8 mouse cellular contexts compared by ENCODE assay signal in the genomic region with DNA sequence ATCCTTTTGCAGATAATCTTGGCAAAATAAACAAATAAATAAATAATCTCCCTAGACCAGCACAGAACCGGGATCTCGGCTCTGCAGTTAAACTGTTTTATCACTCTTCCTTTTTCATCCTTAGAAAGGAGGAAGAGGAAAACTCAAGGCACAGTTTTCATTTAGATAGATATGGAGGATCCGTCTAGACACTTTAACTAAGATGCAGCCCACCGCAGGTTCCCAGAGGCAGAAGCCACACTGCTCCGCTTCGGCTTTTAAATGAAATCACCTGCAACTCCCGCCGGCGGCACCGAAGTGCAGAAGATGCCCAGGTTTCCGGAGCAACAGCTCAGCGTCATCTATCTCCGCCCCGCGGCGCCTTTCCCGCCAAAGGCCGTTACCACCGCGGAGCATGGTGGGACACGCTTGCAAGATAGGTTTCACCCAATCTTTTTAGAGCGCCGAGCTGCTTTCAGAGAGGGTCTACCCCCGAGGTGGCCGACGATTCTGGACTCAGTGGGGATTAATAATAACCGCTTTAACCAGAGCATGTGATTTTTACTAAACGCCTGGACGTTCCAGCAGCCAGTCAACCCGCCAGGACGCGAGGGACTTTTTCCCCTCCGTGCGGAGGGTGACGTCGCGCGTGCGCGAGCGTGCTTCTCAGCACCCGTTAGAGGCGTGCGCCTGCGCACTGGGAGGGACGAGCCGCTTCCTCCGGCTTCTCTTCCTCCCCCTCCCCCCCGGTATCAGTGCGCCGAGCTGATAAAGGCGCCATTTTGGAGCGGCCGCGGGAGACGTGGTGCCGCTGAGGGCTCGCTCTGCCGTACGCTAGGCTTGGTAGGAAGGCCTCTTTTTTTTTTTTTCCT. TPM values are rescaled to one million over a fixed set of nuclear protein-coding genes. Genes with fewer than 3 reads are reported as not detected.
DNase-seq lines count a peak whose midpoint lies in the region; ATAC-seq lines count a peak whose summit lies in the region.

Srsf1 (plus strand) TSS at position 430 of the 851 bp plus-strand sequence.

- peaks cover 37% of the 10 kb centered on the region for H3K36me3 ChIP-seq in heart, embryonic 13.5 days
- peaks cover 35% of the 10 kb centered on the region for H3K36me3 ChIP-seq in liver, embryonic 12.5 days
- H3K36me3 ChIP-seq in stomach, embryonic 15.5 days, result 0 out of 2 replicates have a peak, but pooled peaks cover 6% of the 10 kb centered on the region

- peak; percentile 87 for ATAC-seq in heart, embryonic 13.5 days (ENCODE audit: extremely low read depth, insufficient number of reproducible peaks, low FRiP score, low TSS enrichment)
- peak; percentile 87 for ATAC-seq in liver, embryonic 12.5 days
- ATAC-seq in stomach, embryonic 15.5 days (ENCODE audit: insufficient read depth, low FRiP score, low read depth), result peak; percentile 91

- H3K4me3 ChIP-seq in brown adipose tissue, adult 24 weeks (ENCODE audit: insufficient read depth, low read depth, low read length), result peak within 1 kb of the TSS; percentile 95
- H3K4me3 ChIP-seq in heart, embryonic 13.5 days, result peak within 1 kb of the TSS; percentile 99
- H3K4me3 ChIP-seq in liver, embryonic 12.5 days, result peak within 1 kb of the TSS; percentile 100
- peak within 1 kb of the TSS; percentile 97 for H3K4me3 ChIP-seq in stomach, embryonic 15.5 days (replicated peaks)

- no peaks in the 10 kb centered on the region for H3K27me3 ChIP-seq in heart, embryonic 13.5 days (replicated peaks)
- H3K27me3 ChIP-seq in liver, embryonic 12.5 days (replicated peaks), result no peaks in the 10 kb centered on the region
- H3K27me3 ChIP-seq in stomach, embryonic 15.5 days (replicated peaks), result no peaks in the 10 kb centered on the region

- H3K27ac ChIP-seq in brown adipose tissue, adult 24 weeks (replicated peaks; ENCODE audit: low read depth, low read length), result peak within 1 kb of the TSS; percentile 98
- H3K27ac ChIP-seq in heart, embryonic 13.5 days (replicated peaks), result peak within 1 kb of the TSS; percentile 100
- peak within 1 kb of the TSS; percentile 99 for H3K27ac ChIP-seq in liver, embryonic 12.5 days
- H3K27ac ChIP-seq in stomach, embryonic 15.5 days, result peak within 1 kb of the TSS; percentile 99

- H3K9ac ChIP-seq in heart, embryonic 13.5 days, result peak within 1 kb of the TSS; percentile 99
- peak within 1 kb of the TSS; percentile 100 for H3K9ac ChIP-seq in liver, embryonic 12.5 days
- peak within 1 kb of the TSS; percentile 99 for H3K9ac ChIP-seq in stomach, embryonic 15.5 days

- WGBS in heart, embryonic 13.5 days, result under 1% methylated on average over 60 of the region's 60 CpGs
- WGBS in liver, embryonic 12.5 days (ENCODE audit: insufficient replicate concordance), result under 1% methylated on average over 60 of the region's 60 CpGs
- WGBS in stomach, embryonic 15.5 days, result under 1% methylated on average over 60 of the region's 60 CpGs

- peak; percentile 100 for DNase-seq in CD4-positive, CD25-positive, alpha-beta regulatory T cell, adult 2 months (ENCODE audit: low read depth, low spot score)
- peak; percentile 57 for DNase-seq in fat pad, adult 2 months (ENCODE audit: extremely low read depth, low read depth, low spot score)
- DNase-seq in kidney, postnatal 10 days, result peak; percentile 100
- peak; percentile 97 to 98 for DNase-seq in natural killer cell, adult 2 months (ENCODE audit: low spot score in 2 of 2)

- H3K4me1 ChIP-seq in brown adipose tissue, adult 24 weeks (ENCODE audit: control insufficient read depth, insufficient read depth, insufficient read length, low read length), result 0 out of 2 replicates have a peak, but pooled peaks cover 2% of the 10 kb centered on the region
- H3K4me1 ChIP-seq in heart, embryonic 13.5 days, result peaks cover 36% of the 10 kb centered on the region
- H3K4me1 ChIP-seq in liver, embryonic 12.5 days, result peaks cover 44% of the 10 kb centered on the region
- H3K4me1 ChIP-seq in stomach, embryonic 15.5 days, result peaks cover 24% of the 10 kb centered on the region

- peak within 1 kb of the TSS; percentile 89 for H3K4me2 ChIP-seq in heart, embryonic 13.5 days
- peak within 1 kb of the TSS; percentile 83 for H3K4me2 ChIP-seq in liver, embryonic 12.5 days
- peak within 1 kb of the TSS; percentile 68 for H3K4me2 ChIP-seq in stomach, embryonic 15.5 days

- no peaks in the 10 kb centered on the region for H3K9me3 ChIP-seq in heart, embryonic 13.5 days
- H3K9me3 ChIP-seq in liver, embryonic 12.5 days (replicated peaks), result no peaks in the 10 kb centered on the region
- H3K9me3 ChIP-seq in stomach, embryonic 15.5 days, result no peaks in the 10 kb centered on the region

RNA-seq across cellular contexts. Expression of gene Srsf1, which starts in this region (rescaled TPM):
- 52.3 and 109 TPM in 2 replicates for polyA plus RNA-seq in brown adipose tissue, adult 24 weeks (2012; ENCODE audit: insufficient read depth, insufficient read length, missing spikeins)
- 170 and 175 TPM in 2 replicates for polyA plus RNA-seq in heart, embryonic 13.5 days (2015; fragmentation: Nextera tagmentation; extraction: Ambion mirVana)
- 272 and 273 TPM in 2 replicates for polyA plus RNA-seq in liver, embryonic 12.5 days (2016; fragmentation: Nextera tagmentation; extraction: Ambion mirVana)
- polyA plus RNA-seq in stomach, embryonic 15.5 days (2015; fragmentation: Nextera tagmentation; extraction: Ambion mirVana), result 271 TPM in 2 replicates

Comparison
In these comparisons a context has a peak if more than half of its experiments do, and no peak if none do; other contexts are left out.
1. Peak in every context shown above with its lines: DNase-seq, ATAC-seq, H3K4me3 ChIP-seq and H3K27ac ChIP-seq.